Mouse (Mus musculus) olfactory bulb, adult 2 months (tissue): Measurements from ENCODE around the gene Stra8.

Source experiments
- CTCF ChIP-seq: fragments of 200-500 bp; IDR thresholded peaks from 2 replicates; pipeline ENCODE4 v1.5.1; 2012; ENCODE audit warnings: low read depth, mild to moderate bottlenecking, low read length, moderate library complexity; ENCODE audit not compliant: insufficient read depth
- POLR2A ChIP-seq: fragments of 200-500 bp; IDR thresholded peaks from 2 replicates; pipeline ENCODE4 v1.6.1; 2012; ENCODE audit warnings: mild to moderate bottlenecking, low read depth, low read length, moderate library complexity; ENCODE audit not compliant: insufficient read depth

DNA sequence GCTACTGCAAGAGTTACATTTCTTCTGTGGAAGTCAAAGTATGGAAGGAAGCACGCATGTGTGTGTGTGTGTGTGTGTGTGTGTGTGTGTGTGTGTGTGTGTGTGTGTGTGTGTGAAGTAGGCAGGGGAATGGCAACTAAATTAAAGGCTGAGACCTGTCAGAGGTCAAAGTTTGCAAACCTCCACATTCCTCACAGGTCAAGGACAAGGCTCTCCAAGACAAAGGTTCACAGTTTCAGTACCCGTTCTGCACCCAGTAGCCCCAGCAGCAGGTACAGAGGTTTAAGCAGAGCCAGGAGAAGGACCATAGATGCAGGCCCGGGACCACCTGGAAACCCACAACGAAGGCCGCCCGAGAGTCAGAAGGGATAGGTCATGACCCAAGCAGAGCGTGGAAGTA lies 817 bp upstream of the Stra8 start:
- no peak for TF ChIP-seq CTCF
- TF ChIP-seq POLR2A = no peak
